Mouse (Mus musculus): Measurements from ENCODE around the gene Pqbp1.

Pqbp1 gene

DNA sequence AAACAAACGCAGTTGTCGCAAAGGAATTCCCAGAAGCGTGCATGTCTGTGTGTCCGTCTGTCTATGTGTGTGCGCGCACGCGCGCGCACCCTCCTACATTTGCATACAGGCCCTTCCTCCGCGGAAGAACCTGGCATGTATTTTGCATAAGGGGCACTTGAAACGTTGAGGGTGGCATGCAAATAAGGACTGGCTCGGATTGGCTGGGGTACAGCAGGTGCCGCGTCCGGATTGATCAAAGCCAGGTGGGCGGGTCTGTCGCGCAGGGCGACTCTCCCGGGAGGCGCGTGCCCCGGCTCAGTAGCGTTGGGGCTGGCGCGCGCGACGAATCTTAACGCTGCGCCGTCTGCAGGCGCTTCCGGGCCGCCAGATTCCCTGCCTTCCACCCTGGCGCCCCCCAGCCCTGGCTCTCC, 21.1 kb downstream of the Pqbp1 start, which contains the start of gene Pim2:
Gene Pim2, plus strand, starts transcription at position 256 of the 413 bp plus-strand sequence.
- DNase-seq = peak; percentile 86

- no peak for DNase-seq
Observed at GRCm38 (mm10) chrX:7869826-7870225, 29.2 kb downstream of the Pqbp1 start.

DNA sequence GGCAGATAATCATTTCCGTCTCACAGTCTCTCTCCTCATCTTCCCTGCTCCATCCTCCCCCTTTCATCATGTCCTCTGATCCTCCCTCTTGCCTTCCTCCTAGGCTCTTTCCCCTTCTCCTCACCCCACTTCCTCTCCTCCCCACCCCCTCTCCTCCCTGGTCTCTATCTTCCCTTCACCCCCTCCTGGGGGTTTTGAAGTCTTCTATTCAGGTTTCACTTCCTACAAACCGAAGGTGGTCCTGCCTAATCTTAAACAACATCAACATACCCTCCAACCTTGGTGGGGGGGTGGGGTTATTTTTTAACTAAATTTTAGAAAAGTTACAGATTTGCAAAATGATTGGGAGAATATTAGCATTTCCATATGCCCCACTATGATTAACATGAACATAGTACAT, 30.6 kb downstream of the Pqbp1 start:
- no peak for DNase-seq

GRCm38 (mm10) chrX:7867141-7867540, 31.9 kb downstream of the Pqbp1 start:
- no peak for DNase-seq

DNA sequence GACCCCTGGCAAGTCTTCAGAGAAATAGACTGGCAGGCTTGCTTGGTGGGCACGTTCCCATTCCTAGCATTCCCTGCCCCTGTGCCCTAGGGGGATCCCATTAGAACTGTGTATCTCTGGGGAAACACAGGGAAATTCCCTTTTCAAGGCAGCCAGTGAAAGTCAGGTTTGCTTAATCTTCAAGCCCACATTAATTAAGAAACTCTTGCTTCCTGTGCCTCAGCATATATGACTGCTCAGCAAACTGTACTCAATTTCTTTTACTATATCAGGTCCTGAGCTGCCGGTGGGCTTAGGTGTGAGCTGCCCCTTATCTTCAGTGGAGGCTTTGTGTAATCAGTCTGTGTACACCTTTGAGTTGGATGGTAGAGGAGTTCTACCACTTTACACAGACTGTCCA, 33.3 kb downstream of the Pqbp1 start:
- DNase-seq = no peak

DNA sequence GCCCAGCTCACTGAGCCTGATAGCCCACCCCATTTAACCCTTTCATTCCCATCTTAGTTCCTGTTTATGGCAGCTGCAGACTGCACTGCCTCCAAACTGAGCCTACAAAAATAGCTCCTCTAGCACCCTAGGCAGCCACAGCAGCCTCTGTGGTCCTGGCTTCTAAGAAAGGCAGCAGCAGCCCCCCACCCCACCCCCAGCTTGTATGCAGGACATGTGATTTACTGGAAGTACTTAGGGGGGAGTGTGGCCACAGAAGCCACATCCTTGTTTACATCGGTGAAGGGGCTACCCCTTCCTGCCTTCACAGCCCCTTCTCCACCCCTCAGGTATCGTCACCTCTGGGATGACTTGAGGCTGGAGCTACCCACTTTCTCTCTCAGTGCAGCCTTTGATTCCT, 33.7 kb downstream of the Pqbp1 start:
- DNase-seq = no peak

DNA sequence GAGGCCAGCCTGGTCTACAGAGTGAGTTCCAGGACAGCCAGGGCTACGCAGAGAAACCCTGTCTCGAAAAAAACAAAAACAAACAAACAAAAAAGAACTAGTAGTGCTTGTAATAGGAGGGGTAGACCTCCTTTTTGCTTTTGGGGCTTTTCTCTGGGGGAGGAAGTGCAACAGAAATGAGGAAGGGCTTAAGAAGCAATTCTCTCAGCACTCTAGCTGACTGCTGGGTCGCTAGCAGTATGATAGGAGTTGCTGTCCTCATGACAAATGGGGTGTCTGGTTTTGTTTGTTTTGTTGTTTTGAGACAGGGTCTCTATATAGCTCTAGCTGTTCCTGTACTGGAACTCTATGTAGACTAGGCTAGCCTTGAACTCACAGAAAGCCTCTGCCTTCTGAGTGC, 34.5 kb downstream of the Pqbp1 start:
- no peak for DNase-seq

DNA sequence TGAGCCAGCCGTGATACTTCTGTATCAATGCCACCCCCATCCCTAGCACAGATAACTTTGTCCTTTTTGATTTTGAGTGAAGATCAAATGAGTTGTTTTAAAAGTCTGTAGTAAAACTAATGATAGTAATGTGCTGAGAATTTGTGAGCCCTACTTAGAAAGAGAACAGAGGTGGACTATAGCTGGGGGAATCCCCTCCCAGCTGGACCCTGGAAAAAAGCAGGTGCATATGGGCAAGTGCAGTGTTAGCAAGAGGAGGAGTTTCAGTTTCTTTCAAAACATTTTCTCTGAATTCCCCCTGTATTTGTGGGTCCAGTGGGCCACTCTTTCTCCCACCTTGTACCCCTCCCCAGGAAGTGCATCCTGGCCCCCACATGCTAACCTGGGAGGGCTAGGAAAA, 35.9 kb downstream of the Pqbp1 start:
- DNase-seq = no peak

- no peak for DNase-seq
Observed at GRCm38 (mm10) chrX:7859191-7859753, 39.8 kb downstream of the Pqbp1 start.

DNA sequence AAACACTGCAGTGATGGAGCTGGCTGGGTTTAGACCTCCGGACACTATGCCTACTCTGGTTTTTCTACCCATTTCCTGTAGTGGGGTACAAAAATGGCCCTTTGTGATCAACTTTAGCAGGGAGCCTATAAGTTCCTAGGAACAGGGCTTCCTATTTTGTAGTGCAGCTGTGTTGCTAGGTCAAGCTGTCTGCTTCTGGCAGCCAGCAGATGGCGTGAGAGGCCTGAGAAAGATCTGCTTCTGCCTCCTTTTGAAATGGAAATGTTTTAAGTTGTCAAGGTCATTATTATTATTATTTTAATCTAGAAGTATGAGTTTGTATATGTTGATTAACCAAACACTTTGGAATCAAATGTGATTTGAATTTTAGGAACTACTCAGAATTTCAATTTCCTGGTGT, 44.5 kb downstream of the Pqbp1 start:
- peak; percentile 42 for DNase-seq

DNA sequence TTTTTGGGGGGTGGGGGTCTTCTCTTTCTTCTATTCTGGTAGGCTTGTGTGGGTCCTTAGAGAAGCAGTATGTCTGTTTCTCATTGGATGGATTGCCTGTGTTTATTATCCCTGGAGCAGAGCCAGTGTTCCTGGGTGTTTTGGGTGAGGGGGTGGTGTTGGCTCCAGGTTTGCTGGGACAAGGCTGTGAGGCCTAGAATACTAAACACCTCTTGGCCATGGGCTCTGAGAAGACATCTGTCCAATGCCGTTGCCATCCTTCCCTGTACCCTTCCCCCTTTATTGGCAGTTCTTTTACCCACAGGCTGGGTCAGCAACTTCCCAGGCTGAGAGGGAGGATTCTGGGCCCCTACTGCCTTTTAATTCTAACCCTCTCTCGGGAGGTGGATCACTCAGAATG, 51.2 kb downstream of the Pqbp1 start:
- no peak for DNase-seq
